Mouse (Mus musculus): ENCODE data around the gene Kbtbd4.
"Not testable (repeated sequence)": the region's sequence is repeated elsewhere in the genome, so short reads cannot be mapped to it uniquely, and the experiment has no call there.

Kbtbd4 gene

GRCm38 (mm10) chr2:90904076-90904855 lies at the start of gene Kbtbd4, which contains the start of gene Ndufs3:
Kbtbd4 (plus strand) TSS chr2:90904740.
Ndufs3 (minus strand) TSS chr2:90904827.
- DNase-seq (ENCODE audit: low spot score in 2 of 2): peak in 1 of 2 experiments; percentile 89

GRCm38 (mm10) chr2:90861486-90861885 lies 43.1 kb upstream of the Kbtbd4 start:
- no peak for DNase-seq (ENCODE audit: low spot score in 2 of 2)

- DNase-seq (ENCODE audit: low spot score in 2 of 2): no peak
These were observed 40.4 kb upstream of the Kbtbd4 start for GRCm38 (mm10) chr2:90864184-90864583.

GRCm38 (mm10) chr2:90866524-90866923 lies 38.0 kb upstream of the Kbtbd4 start:
- peak; percentile 76 to 93 for DNase-seq (ENCODE audit: low spot score in 2 of 2)

- DNase-seq (ENCODE audit: low spot score in 2 of 2): peak; percentile 77 to 82
These were observed 34.4 kb upstream of the Kbtbd4 start for GRCm38 (mm10) chr2:90870136-90870601.

- DNase-seq (ENCODE audit: low spot score in 2 of 2): peak in 1 of 2 experiments; percentile 59
These were observed 33.2 kb upstream of the Kbtbd4 start for GRCm38 (mm10) chr2:90871180-90871961.

GRCm38 (mm10) chr2:90874025-90874424 lies 30.5 kb upstream of the Kbtbd4 start:
- DNase-seq (ENCODE audit: low spot score in 2 of 2): no peak

GRCm38 (mm10) chr2:90875239-90875638 lies 29.3 kb upstream of the Kbtbd4 start:
- no peak for DNase-seq (ENCODE audit: low spot score in 2 of 2)

- no peak for DNase-seq (ENCODE audit: low spot score in 2 of 2)
These were observed 26.8 kb upstream of the Kbtbd4 start for GRCm38 (mm10) chr2:90877584-90878259.

- DNase-seq (ENCODE audit: low spot score in 2 of 2): no peak
These were observed 25.1 kb upstream of the Kbtbd4 start for GRCm38 (mm10) chr2:90879419-90879818.

- no peak for DNase-seq (ENCODE audit: low spot score in 2 of 2)
These were observed 24.3 kb upstream of the Kbtbd4 start for GRCm38 (mm10) chr2:90880144-90880785.

GRCm38 (mm10) chr2:90881824-90882223 lies 22.7 kb upstream of the Kbtbd4 start:
- DNase-seq (ENCODE audit: low spot score in 2 of 2): no peak

GRCm38 (mm10) chr2:90885218-90886041 lies 19.1 kb upstream of the Kbtbd4 start, which contains the start of gene C1qtnf4:
C1qtnf4 (plus strand) TSS chr2:90885860.
- peak in 1 of 2 experiments; percentile 47 for DNase-seq (ENCODE audit: low spot score in 2 of 2)

GRCm38 (mm10) chr2:90886436-90886835 lies 18.1 kb upstream of the Kbtbd4 start:
- DNase-seq (ENCODE audit: low spot score in 2 of 2): no peak

- no peak for DNase-seq (ENCODE audit: low spot score in 2 of 2)
These were observed 16.9 kb upstream of the Kbtbd4 start for GRCm38 (mm10) chr2:90887627-90888026.

- peak in 1 of 2 experiments; percentile 42 for DNase-seq (ENCODE audit: low spot score in 2 of 2)
These were observed 14.7 kb upstream of the Kbtbd4 start for GRCm38 (mm10) chr2:90889550-90890548.

- no peak for DNase-seq (ENCODE audit: low spot score in 2 of 2)
These were observed 10.8 kb upstream of the Kbtbd4 start for GRCm38 (mm10) chr2:90893673-90894298.

- not testable (repeated sequence) for DNase-seq (ENCODE audit: low spot score in 2 of 2)
These were observed 10.3 kb upstream of the Kbtbd4 start for GRCm38 (mm10) chr2:90894299-90894677.

GRCm38 (mm10) chr2:90903398-90903797 lies 1.1 kb upstream of the Kbtbd4 start:
- no peak for DNase-seq (ENCODE audit: low spot score in 2 of 2)
